In the genomic region with DNA sequence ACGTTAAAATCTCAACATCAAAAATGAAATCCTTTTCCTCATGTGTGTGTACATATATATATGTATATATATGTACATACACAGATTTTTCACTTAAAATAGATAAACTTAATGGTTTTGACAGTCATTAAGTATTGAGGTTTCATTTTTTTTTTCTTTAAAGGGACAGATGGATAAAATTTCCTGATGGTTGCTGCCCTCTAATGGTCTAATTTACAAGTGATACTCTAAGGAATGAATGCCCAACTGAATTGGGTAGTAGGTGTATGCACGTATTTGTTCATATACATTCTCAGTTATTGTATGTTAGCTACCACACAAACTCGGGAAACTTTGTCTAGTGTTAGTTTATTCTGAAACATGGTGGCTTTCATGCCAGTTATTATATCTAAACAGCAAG, we compare ENCODE assay signal across 10 mouse cellular contexts. TPM values are rescaled to one million over a fixed set of nuclear protein-coding genes. Genes with fewer than 3 reads are reported as not detected.
A peak's percentile ranks its signal among the peaks of the same experiment; 100 is the strongest.
DNase-seq lines count a peak whose midpoint lies in the region; ATAC-seq lines count a peak whose summit lies in the region.
"Had no signal": no experiment of that assay in that cellular context is flagged by ENCODE, and none has a peak within 500 bp of the region (broad histone marks: within the 10 kb centered on the region; RNA-seq: fewer than 3 reads in every experiment).

No protein-coding gene starts in this region.

- no peak overlapping the region for H3K4me2 ChIP-seq in kidney, embryonic 16.5 days (replicated peaks; ENCODE audit: low read depth, low read length)
- no peak overlapping the region for H3K4me2 ChIP-seq in midbrain, embryonic 14.5 days (ENCODE audit: low read length)
- H3K4me2 ChIP-seq in midbrain, embryonic 16.5 days (ENCODE audit: low read length), result no peak overlapping the region

- 45% methylated on average over 3 of the region's 3 CpGs for WGBS in kidney, embryonic 16.5 days
- WGBS in midbrain, embryonic 14.5 days, result 50% methylated on average over 3 of the region's 3 CpGs
- 52% methylated on average over 3 of the region's 3 CpGs for WGBS in midbrain, embryonic 16.5 days

- ATAC-seq in kidney, embryonic 16.5 days (ENCODE audit: low FRiP score, low TSS enrichment), result no peak
- no peak for ATAC-seq in midbrain, embryonic 14.5 days (ENCODE audit: low FRiP score, low TSS enrichment)
- no peak for ATAC-seq in midbrain, embryonic 16.5 days
- peak; percentile 58; the same call in 1 of the 2 replicates for ATAC-seq in common myeloid progenitor, adult 5-6 weeks (replicated peaks; ENCODE audit: low read depth, poor library complexity, severe bottlenecking)
- no peak for ATAC-seq in erythroid progenitor cell, adult 5-6 weeks (replicated peaks; ENCODE audit: low FRiP score, poor library complexity, severe bottlenecking)

- no peak overlapping the region for H3K9ac ChIP-seq in kidney, embryonic 16.5 days (replicated peaks; ENCODE audit: low read length)
- H3K9ac ChIP-seq in midbrain, embryonic 14.5 days (replicated peaks; ENCODE audit: low read length), result no peak overlapping the region
- no peak overlapping the region for H3K9ac ChIP-seq in midbrain, embryonic 16.5 days (ENCODE audit: low read depth, low read length)

- H3K27me3 ChIP-seq in kidney, embryonic 16.5 days (ENCODE audit: insufficient read depth, low read length), result no peaks in the 10 kb centered on the region
- no peaks in the 10 kb centered on the region for H3K27me3 ChIP-seq in midbrain, embryonic 14.5 days (ENCODE audit: control insufficient read depth, insufficient read depth, low read length)
- no peaks in the 10 kb centered on the region for H3K27me3 ChIP-seq in midbrain, embryonic 16.5 days (ENCODE audit: control insufficient read depth, insufficient read depth, low read depth, low read length)

- DNase-seq in kidney, adult 9 months, result peak; percentile 16
- peak; percentile 78 for DNase-seq in midbrain, embryonic 14.5 days
- no peak for DNase-seq in thymus, postnatal 4 days
- DNase-seq: cerebellum, adult 18-20 months; heart, postnatal 14 days; kidney, postnatal 36 days had no signal

- H3K27ac ChIP-seq in kidney, embryonic 16.5 days (ENCODE audit: low read length), result no peak overlapping the region
- H3K27ac ChIP-seq in midbrain, embryonic 14.5 days (replicated peaks; ENCODE audit: low read depth, low read length), result no peak overlapping the region
- no peak overlapping the region for H3K27ac ChIP-seq in midbrain, embryonic 16.5 days (ENCODE audit: low read length)

- H3K36me3 ChIP-seq in kidney, embryonic 16.5 days (ENCODE audit: insufficient read depth, low read length), result no peaks in the 10 kb centered on the region
- no peaks in the 10 kb centered on the region for H3K36me3 ChIP-seq in midbrain, embryonic 14.5 days (ENCODE audit: control insufficient read depth, insufficient read depth, low read length)
- H3K36me3 ChIP-seq in midbrain, embryonic 16.5 days (ENCODE audit: control insufficient read depth, insufficient read depth, low read length), result no peaks in the 10 kb centered on the region

- no peaks in the 10 kb centered on the region for H3K4me1 ChIP-seq in kidney, embryonic 16.5 days (ENCODE audit: insufficient read depth, low read length)
- H3K4me1 ChIP-seq in midbrain, embryonic 14.5 days (ENCODE audit: control insufficient read depth, insufficient read depth, low read length), result no peaks in the 10 kb centered on the region
- no peaks in the 10 kb centered on the region for H3K4me1 ChIP-seq in midbrain, embryonic 16.5 days (ENCODE audit: control insufficient read depth, insufficient read depth, low read length)

- no peak overlapping the region for H3K4me3 ChIP-seq in kidney, embryonic 16.5 days (ENCODE audit: low read length)
- no peak overlapping the region for H3K4me3 ChIP-seq in midbrain, embryonic 14.5 days (replicated peaks; ENCODE audit: low read depth, low read length)
- no peak overlapping the region for H3K4me3 ChIP-seq in midbrain, embryonic 16.5 days (ENCODE audit: low read depth, low read length)

- no peaks in the 10 kb centered on the region for H3K9me3 ChIP-seq in kidney, embryonic 16.5 days (ENCODE audit: low read length)
- H3K9me3 ChIP-seq in midbrain, embryonic 14.5 days (ENCODE audit: control insufficient read depth, low read length), result no peaks in the 10 kb centered on the region
- H3K9me3 ChIP-seq in midbrain, embryonic 16.5 days (replicated peaks; ENCODE audit: control insufficient read depth, low read length, poor library complexity, severe bottlenecking), result no peaks in the 10 kb centered on the region

RNA-seq across cellular contexts. Expression of a gene that starts 15.4 kb away (rescaled TPM):
- 0.10 and 0.12 TPM in 2 replicates for polyA plus RNA-seq in kidney, embryonic 16.5 days (2015; fragmentation: Nextera tagmentation; extraction: Ambion mirVana)
- polyA plus RNA-seq in midbrain, embryonic 14.5 days (2014; fragmentation: Nextera tagmentation; extraction: Ambion mirVana), result 0.38 and 0.43 TPM in 2 replicates
- polyA plus RNA-seq in midbrain, embryonic 16.5 days (2015; fragmentation: Nextera tagmentation; extraction: Ambion mirVana), result 0.15 and 0.21 TPM in 2 replicates
- total RNA-seq in common myeloid progenitor, adult 5-6 weeks (2017), result not detected in 2 replicates
- total RNA-seq in erythroid progenitor cell, adult 5-6 weeks (2015; ENCODE audit: low replicate concordance), result not detected in 2 replicates
- not detected in 2 replicates for total RNA-seq in erythroid progenitor cell, adult 5-6 weeks (2017; ENCODE audit: low replicate concordance)
